Mouse (Mus musculus): ENCODE measurements around the gene Wdr46. TPM values are rescaled to one million over a fixed set of nuclear protein-coding genes. Genes with fewer than 3 reads are reported as not detected.

The Wdr46 gene
- polyA plus RNA-seq, 1 experiment from 2014 or later, result 31.8 TPM

- Histone ChIP-seq H3K36me3 (ENCODE audit: control insufficient read depth, insufficient read depth, low read length) (peaks cover 35% of the 10 kb centered on the region), H3K4me1 (replicated peaks; ENCODE audit: control insufficient read depth, insufficient read depth, low read length) (peaks cover 17% of the 10 kb centered on the region), H3K27ac (ENCODE audit: low read depth) (no peak overlapping the region), H3K4me2 (ENCODE audit: low read length) (peak overlapping the region; percentile 98), H3K27me3 (replicated peaks; ENCODE audit: control insufficient read depth, insufficient read depth, low read length) (no peaks in the 10 kb centered on the region), H3K9ac (ENCODE audit: low read length) (peak overlapping the region; percentile 55), H3K9me3 (ENCODE audit: control insufficient read depth, low read length) (no peaks in the 10 kb centered on the region), H3K4me3 (ENCODE audit: low read depth, low read length) (peak overlapping the region; percentile 95)
- WGBS, result 34% methylated on average over 18 of the region's 18 CpGs
- DNase-seq (ENCODE audit: low spot score) (no peak), ATAC-seq (replicated peaks; ENCODE audit: low FRiP score, low TSS enrichment, low read depth) (no peak)
Measured at GRCm38 (mm10) chr17:33931159-33931866, 9.1 kb upstream of the Wdr46 start.

- peaks cover 17% of the 10 kb centered on the region for H3K4me1 ChIP-seq (replicated peaks; ENCODE audit: control insufficient read depth, insufficient read depth, low read length)
- H3K4me3 ChIP-seq (ENCODE audit: low read depth, low read length), result no peak overlapping the region
- H3K27me3 ChIP-seq (replicated peaks; ENCODE audit: control insufficient read depth, insufficient read depth, low read length), result no peaks in the 10 kb centered on the region
- ATAC-seq (replicated peaks; ENCODE audit: low FRiP score, low TSS enrichment, low read depth) (no peak), DNase-seq (ENCODE audit: low spot score) (no peak)
- H3K9ac ChIP-seq (ENCODE audit: low read length), result no peak overlapping the region
- no peak overlapping the region for H3K27ac ChIP-seq (ENCODE audit: low read depth)
- H3K4me2 ChIP-seq (ENCODE audit: low read length), result no peak overlapping the region
- no peaks in the 10 kb centered on the region for H3K9me3 ChIP-seq (ENCODE audit: control insufficient read depth, low read length)
- peaks cover 29% of the 10 kb centered on the region for H3K36me3 ChIP-seq (ENCODE audit: control insufficient read depth, insufficient read depth, low read length)
- 93% methylated on average over 11 of the region's 11 CpGs for WGBS
Measured at GRCm38 (mm10) chr17:33931947-33932346, 8.5 kb upstream of the Wdr46 start.

GRCm38 (mm10) chr17:33932448-33932847, 8.0 kb upstream of the Wdr46 start:
- no peak for DNase-seq (ENCODE audit: low spot score)
- Histone ChIP-seq H3K4me1 (replicated peaks; ENCODE audit: control insufficient read depth, insufficient read depth, low read length) (peaks cover 17% of the 10 kb centered on the region), H3K4me3 (ENCODE audit: low read depth, low read length) (no peak overlapping the region), H3K27ac (ENCODE audit: low read depth) (no peak overlapping the region), H3K9ac (ENCODE audit: low read length) (no peak overlapping the region), H3K36me3 (ENCODE audit: control insufficient read depth, insufficient read depth, low read length) (peaks cover 29% of the 10 kb centered on the region), H3K27me3 (replicated peaks; ENCODE audit: control insufficient read depth, insufficient read depth, low read length) (no peaks in the 10 kb centered on the region), H3K9me3 (ENCODE audit: control insufficient read depth, low read length) (no peaks in the 10 kb centered on the region), H3K4me2 (ENCODE audit: low read length) (no peak overlapping the region)
- no peak for ATAC-seq (replicated peaks; ENCODE audit: low FRiP score, low TSS enrichment, low read depth)
- WGBS, result 87% methylated on average over 14 of the region's 14 CpGs

GRCm38 (mm10) chr17:33932970-33933369, 7.5 kb upstream of the Wdr46 start:
- Histone ChIP-seq H3K4me3 (ENCODE audit: low read depth, low read length) (no peak overlapping the region), H3K27me3 (replicated peaks; ENCODE audit: control insufficient read depth, insufficient read depth, low read length) (no peaks in the 10 kb centered on the region), H3K36me3 (ENCODE audit: control insufficient read depth, insufficient read depth, low read length) (peaks cover 32% of the 10 kb centered on the region), H3K9ac (ENCODE audit: low read length) (no peak overlapping the region), H3K4me1 (replicated peaks; ENCODE audit: control insufficient read depth, insufficient read depth, low read length) (peaks cover 17% of the 10 kb centered on the region), H3K4me2 (ENCODE audit: low read length) (no peak overlapping the region), H3K27ac (ENCODE audit: low read depth) (no peak overlapping the region), H3K9me3 (ENCODE audit: control insufficient read depth, low read length) (no peaks in the 10 kb centered on the region)
- WGBS, result 94% methylated on average over 15 of the region's 15 CpGs
- no peak for DNase-seq (ENCODE audit: low spot score)
- ATAC-seq (replicated peaks; ENCODE audit: low FRiP score, low TSS enrichment, low read depth), result no peak

GRCm38 (mm10) chr17:33935422-33936055, 4.9 kb upstream of the Wdr46 start:
- H3K4me1 ChIP-seq (replicated peaks; ENCODE audit: control insufficient read depth, insufficient read depth, low read length), result peaks cover 17% of the 10 kb centered on the region; the same call in 1 of the 2 replicates
- no peaks in the 10 kb centered on the region for H3K27me3 ChIP-seq (replicated peaks; ENCODE audit: control insufficient read depth, insufficient read depth, low read length)
- H3K4me2 ChIP-seq (ENCODE audit: low read length), result no peak overlapping the region
- H3K9ac ChIP-seq (ENCODE audit: low read length), result no peak overlapping the region
- 85% methylated on average over 21 of the region's 21 CpGs for WGBS
- ATAC-seq (replicated peaks; ENCODE audit: low FRiP score, low TSS enrichment, low read depth) (no peak), DNase-seq (ENCODE audit: low spot score) (no peak)
- H3K27ac ChIP-seq (ENCODE audit: low read depth), result no peak overlapping the region
- H3K9me3 ChIP-seq (ENCODE audit: control insufficient read depth, low read length), result no peaks in the 10 kb centered on the region
- no peak overlapping the region for H3K4me3 ChIP-seq (ENCODE audit: low read depth, low read length)
- H3K36me3 ChIP-seq (ENCODE audit: control insufficient read depth, insufficient read depth, low read length), result peaks cover 43% of the 10 kb centered on the region

GRCm38 (mm10) chr17:33936993-33937392, 3.5 kb upstream of the Wdr46 start:
- no peak for ATAC-seq (replicated peaks; ENCODE audit: low FRiP score, low TSS enrichment, low read depth)
- no peak overlapping the region for H3K4me3 ChIP-seq (ENCODE audit: low read depth, low read length)
- no peaks in the 10 kb centered on the region for H3K27me3 ChIP-seq (replicated peaks; ENCODE audit: control insufficient read depth, insufficient read depth, low read length)
- no peak overlapping the region for H3K4me2 ChIP-seq (ENCODE audit: low read length)
- peaks cover 15% of the 10 kb centered on the region for H3K4me1 ChIP-seq (replicated peaks; ENCODE audit: control insufficient read depth, insufficient read depth, low read length)
- H3K9me3 ChIP-seq (ENCODE audit: control insufficient read depth, low read length), result no peaks in the 10 kb centered on the region
- no peak overlapping the region for H3K27ac ChIP-seq (ENCODE audit: low read depth)
- WGBS, result 80% methylated on average over 15 of the region's 15 CpGs
- DNase-seq (ENCODE audit: low spot score), result no peak
- H3K9ac ChIP-seq (ENCODE audit: low read length), result no peak overlapping the region
- H3K36me3 ChIP-seq (ENCODE audit: control insufficient read depth, insufficient read depth, low read length), result peaks cover 43% of the 10 kb centered on the region

- Histone ChIP-seq H3K9ac (ENCODE audit: low read length) (no peak overlapping the region), H3K9me3 (ENCODE audit: control insufficient read depth, low read length) (no peaks in the 10 kb centered on the region), H3K4me2 (ENCODE audit: low read length) (peak overlapping the region; percentile 96; the same call in 1 of the 2 replicates), H3K4me1 (replicated peaks; ENCODE audit: control insufficient read depth, insufficient read depth, low read length) (peaks cover 15% of the 10 kb centered on the region), H3K27me3 (replicated peaks; ENCODE audit: control insufficient read depth, insufficient read depth, low read length) (no peaks in the 10 kb centered on the region), H3K4me3 (ENCODE audit: low read depth, low read length) (peak overlapping the region; percentile 76; the same call in 1 of the 2 replicates), H3K36me3 (ENCODE audit: control insufficient read depth, insufficient read depth, low read length) (peaks cover 42% of the 10 kb centered on the region), H3K27ac (ENCODE audit: low read depth) (no peak overlapping the region)
- ATAC-seq (replicated peaks; ENCODE audit: low FRiP score, low TSS enrichment, low read depth) (no peak), DNase-seq (ENCODE audit: low spot score) (no peak)
- WGBS, result 76% methylated on average over 11 of the region's 11 CpGs
Measured at GRCm38 (mm10) chr17:33938783-33939182, 1.7 kb upstream of the Wdr46 start.

- H3K27me3 ChIP-seq (replicated peaks; ENCODE audit: control insufficient read depth, insufficient read depth, low read length), result no peaks in the 10 kb centered on the region
- peak overlapping the region; percentile 76 for H3K4me3 ChIP-seq (ENCODE audit: low read depth, low read length)
- H3K9ac ChIP-seq (ENCODE audit: low read length), result peak overlapping the region; percentile 65
- H3K4me1 ChIP-seq (replicated peaks; ENCODE audit: control insufficient read depth, insufficient read depth, low read length), result peaks cover 15% of the 10 kb centered on the region
- WGBS, result 3% methylated on average over 26 of the region's 26 CpGs
- H3K4me2 ChIP-seq (ENCODE audit: low read length), result peak overlapping the region; percentile 96
- DNase-seq (ENCODE audit: low spot score) (no peak), ATAC-seq (replicated peaks; ENCODE audit: low FRiP score, low TSS enrichment, low read depth) (no peak)
- H3K27ac ChIP-seq (ENCODE audit: low read depth), result no peak overlapping the region
- H3K36me3 ChIP-seq (ENCODE audit: control insufficient read depth, insufficient read depth, low read length), result peaks cover 50% of the 10 kb centered on the region
- H3K9me3 ChIP-seq (ENCODE audit: control insufficient read depth, low read length), result no peaks in the 10 kb centered on the region
Measured at GRCm38 (mm10) chr17:33940981-33941380, 521 bp downstream of the Wdr46 start.
